Mouse (Mus musculus): Measurements from ENCODE around the gene Usp47.

- TF ChIP-seq POLR2A (IDR thresholded peaks at IDR 0.05; ENCODE audit: borderline replicate concordance, extremely low read depth, low read depth, low read length) (no peak), CTCF (IDR thresholded peaks at IDR 0.05; ENCODE audit: insufficient read depth, low read length) (no peak)
Measured at GRCm38 (mm10) chr7:112024446-112024730, 1.1 kb downstream of the Usp47 start.
